Mouse (Mus musculus): Measurements from ENCODE around the gene Pdia5. TPM values are rescaled to one million over a fixed set of nuclear protein-coding genes. Genes with fewer than 3 reads are reported as not detected.

The Pdia5 gene
- total RNA-seq, 2 experiments from 2014 or later, result 22.6 to 27.0 TPM

GRCm38 (mm10) chr16:35357449-35357848, 133.2 kb downstream of the Pdia5 start:
- peak; percentile 59 for DNase-seq

Small RNAs within 50 kb of the gene (microRNA-seq; reads per million reads assigned to microRNA genes)
- gene Gm25548, result not detected

Other genes with a start within 250 kb of the Pdia5 start
- 10 to 100 TPM; 22.8 to 27.8 TPM for gene Sec22a, start 127.0 kb downstream of the Pdia5 start, total RNA-seq (2021)
- gene Sema5b, start 50.3 kb upstream of the Pdia5 start, total RNA-seq (2021), result 1 to 10 TPM; 5.2 to 6.0 TPM